Mouse (Mus musculus) midbrain, embryonic 13.5 days (tissue): ENCODE data around the gene Bst2. TPM values are rescaled to one million over a fixed set of nuclear protein-coding genes. Genes with fewer than 3 reads are reported as not detected.

Experiments used
- ATAC-seq: fragments of 200-750 bp; cut with Nextera tagmentation; 2 replicates; pipeline ENCODE4 v1.8.0; 2017; ENCODE audit warnings: mild to moderate bottlenecking, moderate TSS enrichment, moderate library complexity
- H3K27ac ChIP-seq: fragments of 300-500 bp; sonication (generic); 2 replicates; pipeline ENCODE4 v1.5.1; 2015; ENCODE audit warnings: inconsistent platforms, mild to moderate bottlenecking, moderate library complexity
- H3K27me3 ChIP-seq: fragments of 300-500 bp; sonication (generic); 2 replicates; pipeline ENCODE4 v1.6.1; 2015; ENCODE audit warnings: mild to moderate bottlenecking, inconsistent platforms
- H3K36me3 ChIP-seq: fragments of 300-500 bp; sonication (generic); 2 replicates; pipeline ENCODE4 v1.6.1; 2015; ENCODE audit warnings: mild to moderate bottlenecking, inconsistent platforms
- H3K4me1 ChIP-seq: fragments of 300-500 bp; sonication (generic); replicated peaks from 2 replicates; pipeline ENCODE4 v1.6.1; 2015; ENCODE audit warnings: inconsistent platforms
- H3K4me2 ChIP-seq: fragments of 300-500 bp; sonication (generic); replicated peaks from 2 replicates; pipeline ENCODE4 v1.6.1; 2015; ENCODE audit warnings: moderate library complexity, mild to moderate bottlenecking, inconsistent platforms
- H3K4me3 ChIP-seq: fragments of 300-500 bp; sonication (generic); replicated peaks from 2 replicates; pipeline ENCODE4 v1.5.1; 2015; ENCODE audit warnings: mild to moderate bottlenecking, inconsistent platforms
- H3K9ac ChIP-seq: fragments of 300-500 bp; sonication (generic); replicated peaks from 2 replicates; pipeline ENCODE4 v1.6.1; 2015; ENCODE audit warnings: mild to moderate bottlenecking, inconsistent platforms
- H3K9me3 ChIP-seq: fragments of 300-500 bp; sonication (generic); 2 replicates; pipeline ENCODE4 v1.6.1; 2016; ENCODE audit warnings: mild to moderate bottlenecking, inconsistent platforms
- WGBS: fragments of 180-500 bp; shearing (Covaris S2); methylation state at CpG from one replicate; pipeline ENCODE4 v1.1.7; 2015; 5-methylcytosine and 5-hydroxymethylcytosine counted together
- polyA plus RNA-seq: library from polyadenylated mRNA; unstranded; fragments of >200 nt; fragmentation: Nextera tagmentation; extraction: Ambion mirVana; gene quantifications from 2 replicates; pipeline ENCODE4 v1.2.1, GENCODE M21; 2015

The Bst2 gene
- polyA plus RNA-seq: 9.8 and 10.9 TPM in 2 replicates

- WGBS: 3% methylated on average over 37 of the region's 37 CpGs
- no peak within 1 kb of the TSS; the same call in 1 of the 2 replicates for H3K9ac ChIP-seq
Observed at GRCm38 (mm10) chr8:71537028-71537867, at the start of gene Bst2. Bst2 (minus strand) TSS chr8:71537456.

GRCm38 (mm10) chr8:71586891-71587290, 49.6 kb upstream of the Bst2 start:
- Histone ChIP-seq H3K9ac (no peak overlapping the region), H3K4me2 (no peak overlapping the region), H3K4me3 (no peak overlapping the region), H3K27ac (no peak overlapping the region), H3K9me3 (no peaks in the 10 kb centered on the region), H3K27me3 (no peaks in the 10 kb centered on the region), H3K36me3 (peaks cover 48% of the 10 kb centered on the region), H3K4me1 (peaks cover 13% of the 10 kb centered on the region)
- 71% methylated on average over 2 of the region's 2 CpGs for WGBS
- ATAC-seq: no peak

More at GRCm38 (mm10) chr8:71537028-71537867, at the start of gene Bst2:
- peak within 1 kb of the TSS; percentile 49 for H3K4me2 ChIP-seq
- no peaks in the 10 kb centered on the region for H3K36me3 ChIP-seq
- no peaks in the 10 kb centered on the region for H3K9me3 ChIP-seq
- peak within 1 kb of the TSS; percentile 30 for H3K4me3 ChIP-seq
- H3K27me3 ChIP-seq: peaks cover 40% of the 10 kb centered on the region
- H3K27ac ChIP-seq: no peak within 1 kb of the TSS
- peaks cover 10% of the 10 kb centered on the region for H3K4me1 ChIP-seq
- peak; percentile 28; the same call in 1 of the 2 replicates for ATAC-seq

GRCm38 (mm10) chr8:71580201-71580600, 42.9 kb upstream of the Bst2 start:
- peaks cover 16% of the 10 kb centered on the region for H3K4me1 ChIP-seq
- no peaks in the 10 kb centered on the region for H3K27me3 ChIP-seq
- H3K36me3 ChIP-seq: peaks cover 44% of the 10 kb centered on the region
- H3K27ac ChIP-seq: no peak overlapping the region
- H3K4me2 ChIP-seq: no peak overlapping the region
- no peak overlapping the region for H3K9ac ChIP-seq
- no peaks in the 10 kb centered on the region for H3K9me3 ChIP-seq
- ATAC-seq: peak; percentile 38
- 26% methylated on average over 9 of the region's 9 CpGs for WGBS
- H3K4me3 ChIP-seq: no peak overlapping the region

- Histone ChIP-seq H3K36me3 (peaks cover 37% of the 10 kb centered on the region), H3K4me1 (peaks cover 16% of the 10 kb centered on the region), H3K9ac (no peak overlapping the region), H3K4me3 (no peak overlapping the region), H3K9me3 (no peaks in the 10 kb centered on the region), H3K27me3 (no peaks in the 10 kb centered on the region), H3K4me2 (no peak overlapping the region), H3K27ac (0 out of 2 replicates have a peak overlapping the region, but pooled peaks have one; percentile 5)
- 0 out of 2 replicates have a peak, but pooled peaks have one; percentile 8 for ATAC-seq
- 89% methylated on average over 14 of the region's 14 CpGs for WGBS
Observed at GRCm38 (mm10) chr8:71579476-71579875, 42.2 kb upstream of the Bst2 start.

DNA sequence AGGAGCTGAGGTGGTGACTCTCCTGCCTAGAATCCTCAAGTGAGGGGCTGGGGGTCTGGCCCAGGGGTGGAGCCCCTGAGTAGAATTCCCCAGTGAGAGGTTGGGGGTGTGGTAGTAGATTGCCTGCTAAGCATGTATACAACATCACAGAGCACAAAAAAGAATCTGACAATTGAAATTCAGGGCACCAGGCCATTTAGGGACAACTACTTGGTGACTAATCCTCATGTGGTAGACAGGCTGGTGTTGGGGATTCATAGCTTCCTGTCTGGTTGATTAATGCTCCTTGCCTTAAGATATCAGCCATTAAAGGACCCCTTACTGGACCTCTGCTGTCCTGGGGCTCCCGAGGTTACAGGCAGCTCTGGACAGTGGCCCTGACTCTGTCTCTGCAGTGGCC, 41.8 kb upstream of the Bst2 start:
- Histone ChIP-seq H3K27me3 (no peaks in the 10 kb centered on the region), H3K27ac (no peak overlapping the region), H3K4me3 (no peak overlapping the region), H3K4me2 (no peak overlapping the region), H3K9ac (no peak overlapping the region), H3K36me3 (peaks cover 33% of the 10 kb centered on the region), H3K9me3 (no peaks in the 10 kb centered on the region), H3K4me1 (peaks cover 19% of the 10 kb centered on the region)
- 87% methylated on average over 1 of the region's 1 CpGs for WGBS
- no peak for ATAC-seq

- WGBS: 85% methylated on average over 4 of the region's 4 CpGs
- no peak for ATAC-seq
- H3K4me1 ChIP-seq: peaks cover 24% of the 10 kb centered on the region
- no peak overlapping the region for H3K4me3 ChIP-seq
- H3K9ac ChIP-seq: no peak overlapping the region
- no peak overlapping the region; the same call in 1 of the 2 replicates for H3K27ac ChIP-seq
- H3K4me2 ChIP-seq: no peak overlapping the region
- H3K9me3 ChIP-seq: no peaks in the 10 kb centered on the region
- H3K36me3 ChIP-seq: peaks cover 29% of the 10 kb centered on the region
- no peaks in the 10 kb centered on the region for H3K27me3 ChIP-seq
Observed at GRCm38 (mm10) chr8:71577856-71578387, 40.7 kb upstream of the Bst2 start.

DNA sequence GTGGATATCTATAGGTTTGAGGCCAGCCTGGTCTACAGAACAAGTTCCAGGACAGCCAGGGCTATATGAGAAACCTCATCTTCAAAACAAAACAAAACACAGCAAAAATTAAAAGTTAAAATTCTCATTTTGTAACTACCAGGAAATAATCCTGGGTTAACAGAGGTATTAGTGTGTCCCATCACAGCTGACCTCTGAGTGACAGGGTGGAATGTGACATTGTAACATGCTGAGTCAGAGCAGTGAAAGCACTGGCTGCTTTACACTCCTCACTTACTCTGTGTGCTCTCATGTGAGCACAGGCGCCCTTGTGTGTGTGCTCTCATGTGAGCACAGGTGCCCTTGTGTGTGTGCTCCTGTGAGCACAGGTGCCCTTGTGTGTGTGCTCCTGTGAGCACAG, 37.8 kb upstream of the Bst2 start:
- Histone ChIP-seq H3K4me2 (no peak overlapping the region), H3K4me3 (no peak overlapping the region), H3K27me3 (no peaks in the 10 kb centered on the region), H3K27ac (no peak overlapping the region), H3K36me3 (peaks cover 6% of the 10 kb centered on the region; the same call in 1 of the 2 replicates), H3K4me1 (peaks cover 41% of the 10 kb centered on the region), H3K9me3 (no peaks in the 10 kb centered on the region), H3K9ac (no peak overlapping the region)
- 67% methylated on average over 1 of the region's 1 CpGs for WGBS
- no peak for ATAC-seq

- Histone ChIP-seq H3K4me3 (no peak overlapping the region), H3K27me3 (no peaks in the 10 kb centered on the region), H3K4me2 (no peak overlapping the region), H3K9ac (0 out of 2 replicates have a peak overlapping the region, but pooled peaks have one; percentile 8), H3K4me1 (peaks cover 36% of the 10 kb centered on the region), H3K9me3 (no peaks in the 10 kb centered on the region), H3K36me3 (peaks cover 2% of the 10 kb centered on the region; the same call in 1 of the 2 replicates), H3K27ac (no peak overlapping the region)
- ATAC-seq: no peak
- WGBS: 84% methylated on average over 7 of the region's 7 CpGs
Observed at GRCm38 (mm10) chr8:71574426-71574825, 37.2 kb upstream of the Bst2 start.

DNA sequence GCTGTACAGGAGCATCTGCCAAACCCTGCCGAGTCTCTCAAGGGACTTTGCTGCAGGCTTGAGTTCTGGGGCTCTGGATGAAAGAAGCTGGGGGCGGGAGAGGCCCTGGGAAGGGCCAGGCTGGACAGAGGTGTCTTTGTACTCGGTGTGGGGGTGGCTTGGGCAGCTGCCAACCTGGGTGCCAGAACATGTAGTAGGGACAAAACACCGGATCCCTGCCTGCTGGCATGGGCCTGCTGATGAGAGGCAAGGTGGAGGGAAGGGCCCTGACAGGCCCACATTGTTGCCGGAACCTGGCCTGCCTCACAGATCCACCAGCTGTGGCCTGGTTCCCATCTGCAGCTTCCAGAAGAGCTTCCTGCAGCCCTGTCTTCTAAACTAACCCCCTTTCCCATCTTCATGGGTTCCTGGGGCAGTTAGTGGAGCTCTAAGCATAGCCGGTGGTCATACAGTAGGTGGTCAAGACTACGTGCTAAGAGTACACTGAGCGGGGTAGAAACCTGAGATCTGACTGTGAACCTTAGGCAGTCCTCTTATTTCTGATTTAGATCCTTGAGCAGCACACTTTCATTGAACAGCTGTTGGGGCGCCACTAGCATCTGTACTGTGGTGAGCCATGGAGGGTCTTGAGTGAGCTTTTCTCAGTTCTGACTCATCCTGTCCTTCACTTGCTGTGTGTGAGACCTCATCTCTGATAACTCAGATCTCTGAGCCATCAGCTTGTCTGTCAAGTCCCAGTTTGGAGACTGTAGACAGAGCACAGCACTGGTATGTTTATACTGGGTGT, 35.8 kb upstream of the Bst2 start:
- peaks cover 10% of the 10 kb centered on the region; the same call in 1 of the 2 replicates for H3K27me3 ChIP-seq
- no peaks in the 10 kb centered on the region for H3K9me3 ChIP-seq
- peak overlapping the region; percentile 25 for H3K9ac ChIP-seq
- peak overlapping the region; percentile 60 for H3K27ac ChIP-seq
- peak overlapping the region; percentile 82 for H3K4me2 ChIP-seq
- WGBS: 76% methylated on average over 9 of the region's 9 CpGs
- no peaks in the 10 kb centered on the region for H3K36me3 ChIP-seq
- no peak overlapping the region for H3K4me3 ChIP-seq
- no peak for ATAC-seq
- peaks cover 43% of the 10 kb centered on the region for H3K4me1 ChIP-seq

GRCm38 (mm10) chr8:71572077-71572476, 34.8 kb upstream of the Bst2 start:
- Histone ChIP-seq H3K9ac (no peak overlapping the region), H3K9me3 (no peaks in the 10 kb centered on the region), H3K36me3 (no peaks in the 10 kb centered on the region), H3K27me3 (peaks cover 18% of the 10 kb centered on the region), H3K4me2 (peak overlapping the region; percentile 82; the same call in 1 of the 2 replicates), H3K27ac (peak overlapping the region; percentile 52; the same call in 1 of the 2 replicates), H3K4me1 (peaks cover 43% of the 10 kb centered on the region), H3K4me3 (no peak overlapping the region)
- 85% methylated on average over 2 of the region's 2 CpGs for WGBS
- ATAC-seq: no peak

DNA sequence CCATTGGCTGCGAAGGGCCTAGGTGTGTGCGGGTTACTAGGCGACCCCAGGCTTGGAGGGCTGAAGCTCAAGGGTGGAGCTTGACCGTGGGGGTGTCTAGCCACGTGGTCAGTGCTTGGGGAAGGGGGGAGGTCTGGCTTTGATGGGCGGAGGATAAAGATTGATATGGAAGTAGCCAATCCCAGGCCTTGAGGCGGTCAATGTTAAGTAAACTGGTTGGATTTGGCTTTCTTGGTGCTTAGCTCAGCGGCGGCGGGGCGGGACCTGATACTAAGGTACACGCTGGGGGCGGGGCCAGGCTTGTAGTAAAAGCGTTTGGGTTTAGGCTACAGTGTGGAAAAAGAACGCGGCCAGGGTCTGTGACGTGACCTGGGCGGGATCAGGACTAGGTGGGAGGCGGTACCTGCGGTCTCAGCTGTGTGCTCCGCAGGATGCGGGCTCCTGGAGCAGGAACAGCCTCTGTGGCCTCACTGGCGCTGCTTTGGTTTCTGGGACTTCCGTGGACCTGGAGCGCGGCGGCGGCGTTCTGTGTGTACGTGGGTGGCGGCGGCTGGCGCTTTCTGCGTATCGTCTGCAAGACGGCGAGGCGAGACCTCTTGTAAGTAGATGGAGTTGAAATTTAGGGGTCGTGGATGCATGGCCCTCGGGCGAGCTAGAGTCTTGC, 33.2 kb upstream of the Bst2 start:
- Histone ChIP-seq H3K36me3 (no peaks in the 10 kb centered on the region), H3K9me3 (no peaks in the 10 kb centered on the region), H3K4me2 (peak overlapping the region; percentile 82), H3K27me3 (peaks cover 20% of the 10 kb centered on the region), H3K4me1 (peaks cover 43% of the 10 kb centered on the region), H3K27ac (peak overlapping the region; percentile 80), H3K9ac (peak overlapping the region; percentile 78), H3K4me3 (peak overlapping the region; percentile 68)
- WGBS: under 1% methylated on average over 41 of the region's 41 CpGs
- peak; percentile 89 for ATAC-seq
